Mouse (Mus musculus) hindbrain, embryonic 11.5 days (tissue): ENCODE measurements around the gene Gpnmb. TPM values are rescaled to one million over a fixed set of nuclear protein-coding genes. Genes with fewer than 3 reads are reported as not detected.
A peak's percentile ranks its signal among the peaks of the same experiment; 100 is the strongest.

Source experiments
- ATAC-seq: fragments of 200-750 bp; cut with Nextera tagmentation; 2 replicates; pipeline ENCODE4 v1.8.0; 2017; ENCODE audit warnings: mild to moderate bottlenecking, moderate TSS enrichment, moderate library complexity; ENCODE audit not compliant: low FRiP score
- DNase-seq: peaks from one replicate; pipeline ENCODE4 v3.0.0-alpha.2; 2015; ENCODE audit warnings: low spot score
- H3K27ac ChIP-seq: fragments of 300-500 bp; sonication (generic); 2 replicates; pipeline ENCODE4 v1.5.1; 2014; ENCODE audit warnings: mild to moderate bottlenecking, low read depth, low read length
- H3K27me3 ChIP-seq: fragments of 300-500 bp; sonication (generic); 2 replicates; pipeline ENCODE4 v1.6.1; 2014; ENCODE audit warnings: mild to moderate bottlenecking, low read length, moderate library complexity, mixed read lengths; ENCODE audit not compliant: control insufficient read depth, insufficient read depth
- H3K36me3 ChIP-seq: fragments of 300-500 bp; sonication (generic); 2 replicates; pipeline ENCODE4 v1.6.1; 2014; ENCODE audit warnings: mild to moderate bottlenecking, low read length, moderate library complexity, mixed read lengths; ENCODE audit not compliant: control insufficient read depth, insufficient read depth
- H3K4me1 ChIP-seq: fragments of 300-500 bp; sonication (generic); replicated peaks from 2 replicates; pipeline ENCODE4 v1.6.1; 2014; ENCODE audit warnings: low read length, mixed read lengths; ENCODE audit not compliant: control insufficient read depth, insufficient read depth
- H3K4me2 ChIP-seq: fragments of 300-500 bp; sonication (generic); replicated peaks from 2 replicates; pipeline ENCODE4 v1.6.1; 2014; ENCODE audit warnings: mild to moderate bottlenecking, low read depth, low read length
- H3K4me3 ChIP-seq: fragments of 300-500 bp; sonication (generic); 2 replicates; pipeline ENCODE4 v1.5.1; 2014; ENCODE audit warnings: low read depth, low read length
- H3K9ac ChIP-seq: fragments of 300-500 bp; sonication (generic); 2 replicates; pipeline ENCODE4 v1.6.1; 2014; ENCODE audit warnings: low read depth, low read length
- H3K9me3 ChIP-seq: fragments of 300-500 bp; sonication (generic); 2 replicates; pipeline ENCODE4 v1.6.1; 2016; ENCODE audit warnings: low read length; ENCODE audit not compliant: control insufficient read depth
- WGBS: fragments of 180-500 bp; shearing (Covaris S2); extraction: QIAGEN DNeasy Blood & Tissue Kit; methylation state at CpG from one replicate; pipeline ENCODE4 v1.1.7; 2014; 5-methylcytosine and 5-hydroxymethylcytosine counted together
- polyA plus RNA-seq: library from polyadenylated mRNA; unstranded; fragments of >200 nt; fragmentation: Nextera tagmentation; extraction: Ambion mirVana; gene quantifications from 2 replicates; pipeline ENCODE4 v1.2.1, GENCODE M21; 2014

Gpnmb gene
- polyA plus RNA-seq, 1 experiment from 2014 or later, result 0.76 TPM

- Histone ChIP-seq H3K27me3 (no peaks in the 10 kb centered on the region), H3K9me3 (no peaks in the 10 kb centered on the region), H3K36me3 (no peaks in the 10 kb centered on the region), H3K9ac (no peak overlapping the region), H3K4me3 (no peak overlapping the region), H3K4me2 (no peak overlapping the region), H3K4me1 (no peaks in the 10 kb centered on the region), H3K27ac (no peak overlapping the region)
- ATAC-seq, result no peak
- WGBS, result 65% methylated on average over 6 of the region's 6 CpGs
- no peak for DNase-seq
These were observed 10.2 kb downstream of the Gpnmb start for GRCm38 (mm10) chr6:49046502-49046901.

GRCm38 (mm10) chr6:49046976-49047375 lies 10.6 kb downstream of the Gpnmb start:
- 80% methylated on average over 8 of the region's 8 CpGs for WGBS
- ATAC-seq, result no peak

GRCm38 (mm10) chr6:49047848-49048247 lies 11.5 kb downstream of the Gpnmb start:
- Histone ChIP-seq H3K4me3 (no peak overlapping the region), H3K9me3 (no peaks in the 10 kb centered on the region), H3K36me3 (no peaks in the 10 kb centered on the region), H3K27ac (no peak overlapping the region), H3K27me3 (no peaks in the 10 kb centered on the region), H3K9ac (no peak overlapping the region), H3K4me2 (no peak overlapping the region), H3K4me1 (no peaks in the 10 kb centered on the region)
- DNase-seq (no peak), ATAC-seq (no peak)
- 77% methylated on average over 10 of the region's 10 CpGs for WGBS

More at GRCm38 (mm10) chr6:49046976-49047375, 10.6 kb downstream of the Gpnmb start:
- no peaks in the 10 kb centered on the region for H3K4me1 ChIP-seq
- H3K27me3 ChIP-seq, result no peaks in the 10 kb centered on the region
- no peak overlapping the region for H3K4me2 ChIP-seq
- no peaks in the 10 kb centered on the region for H3K36me3 ChIP-seq
- no peak overlapping the region for H3K27ac ChIP-seq
- H3K9ac ChIP-seq, result no peak overlapping the region
- no peak for DNase-seq
- H3K9me3 ChIP-seq, result no peaks in the 10 kb centered on the region
- H3K4me3 ChIP-seq, result no peak overlapping the region

GRCm38 (mm10) chr6:49048395-49048794 lies 12.0 kb downstream of the Gpnmb start:
- WGBS, result 90% methylated on average over 10 of the region's 10 CpGs
- H3K36me3 ChIP-seq, result no peaks in the 10 kb centered on the region
- H3K4me2 ChIP-seq, result no peak overlapping the region
- no peaks in the 10 kb centered on the region for H3K4me1 ChIP-seq
- no peak overlapping the region for H3K9ac ChIP-seq
- no peak overlapping the region for H3K27ac ChIP-seq
- ATAC-seq (no peak), DNase-seq (no peak)
- H3K9me3 ChIP-seq, result no peaks in the 10 kb centered on the region
- no peak overlapping the region for H3K4me3 ChIP-seq
- no peaks in the 10 kb centered on the region for H3K27me3 ChIP-seq

GRCm38 (mm10) chr6:49050677-49051410 lies 14.5 kb downstream of the Gpnmb start:
- H3K9ac ChIP-seq, result no peak overlapping the region
- H3K27me3 ChIP-seq, result no peaks in the 10 kb centered on the region
- H3K4me3 ChIP-seq, result no peak overlapping the region
- no peak overlapping the region for H3K27ac ChIP-seq
- no peak overlapping the region for H3K4me2 ChIP-seq
- H3K9me3 ChIP-seq, result no peaks in the 10 kb centered on the region
- no peaks in the 10 kb centered on the region for H3K4me1 ChIP-seq
- no peaks in the 10 kb centered on the region for H3K36me3 ChIP-seq
- ATAC-seq (no peak), DNase-seq (no peak)
- 72% methylated on average over 11 of the region's 11 CpGs for WGBS

GRCm38 (mm10) chr6:49052191-49052590 lies 15.8 kb downstream of the Gpnmb start:
- ATAC-seq (no peak), DNase-seq (no peak)
- no peak overlapping the region for H3K4me2 ChIP-seq
- WGBS, result 66% methylated on average over 5 of the region's 5 CpGs
- H3K27me3 ChIP-seq, result no peaks in the 10 kb centered on the region
- H3K36me3 ChIP-seq, result no peaks in the 10 kb centered on the region
- H3K27ac ChIP-seq, result no peak overlapping the region
- no peak overlapping the region for H3K4me3 ChIP-seq
- no peak overlapping the region for H3K9ac ChIP-seq
- no peaks in the 10 kb centered on the region for H3K9me3 ChIP-seq
- H3K4me1 ChIP-seq, result no peaks in the 10 kb centered on the region

GRCm38 (mm10) chr6:49055256-49055733 lies 18.9 kb downstream of the Gpnmb start:
- WGBS, result 2% methylated on average over 7 of the region's 7 CpGs
- DNase-seq (peak; percentile 50), ATAC-seq (peak; percentile 68)
- Histone ChIP-seq H3K4me3 (no peak overlapping the region), H3K36me3 (no peaks in the 10 kb centered on the region), H3K27me3 (no peaks in the 10 kb centered on the region), H3K27ac (peak overlapping the region; percentile 75), H3K9ac (peak overlapping the region; percentile 31; the same call in 1 of the 2 replicates), H3K9me3 (no peaks in the 10 kb centered on the region), H3K4me1 (no peaks in the 10 kb centered on the region), H3K4me2 (no peak overlapping the region)

GRCm38 (mm10) chr6:49056009-49056408 lies 19.7 kb downstream of the Gpnmb start:
- no peak overlapping the region for H3K4me2 ChIP-seq
- no peak overlapping the region for H3K9ac ChIP-seq
- ATAC-seq (no peak), DNase-seq (no peak)
- 57% methylated on average over 9 of the region's 9 CpGs for WGBS
- no peaks in the 10 kb centered on the region for H3K27me3 ChIP-seq
- H3K4me3 ChIP-seq, result no peak overlapping the region
- H3K9me3 ChIP-seq, result no peaks in the 10 kb centered on the region
- H3K4me1 ChIP-seq, result no peaks in the 10 kb centered on the region
- H3K36me3 ChIP-seq, result no peaks in the 10 kb centered on the region
- H3K27ac ChIP-seq, result no peak overlapping the region
